Mouse (Mus musculus) lung, adult 2 months (tissue): Measurements from ENCODE around the gene Osbpl7.
A peak's percentile ranks its signal among the peaks of the same experiment; 100 is the strongest.

ENCODE experiments used
- CTCF ChIP-seq: fragments of 200-500 bp; IDR thresholded peaks from 2 replicates; pipeline ENCODE4 v1.5.1; 2011; ENCODE audit warnings: mild to moderate bottlenecking, low read length, control low read depth; ENCODE audit not compliant: insufficient read depth
- POLR2A ChIP-seq: fragments of 200-500 bp; IDR thresholded peaks from 2 replicates; pipeline ENCODE4 v1.6.1; 2011; ENCODE audit warnings: low read depth, mild to moderate bottlenecking, control low read depth, low read length, borderline replicate concordance; ENCODE audit errors: extremely low read depth

DNA sequence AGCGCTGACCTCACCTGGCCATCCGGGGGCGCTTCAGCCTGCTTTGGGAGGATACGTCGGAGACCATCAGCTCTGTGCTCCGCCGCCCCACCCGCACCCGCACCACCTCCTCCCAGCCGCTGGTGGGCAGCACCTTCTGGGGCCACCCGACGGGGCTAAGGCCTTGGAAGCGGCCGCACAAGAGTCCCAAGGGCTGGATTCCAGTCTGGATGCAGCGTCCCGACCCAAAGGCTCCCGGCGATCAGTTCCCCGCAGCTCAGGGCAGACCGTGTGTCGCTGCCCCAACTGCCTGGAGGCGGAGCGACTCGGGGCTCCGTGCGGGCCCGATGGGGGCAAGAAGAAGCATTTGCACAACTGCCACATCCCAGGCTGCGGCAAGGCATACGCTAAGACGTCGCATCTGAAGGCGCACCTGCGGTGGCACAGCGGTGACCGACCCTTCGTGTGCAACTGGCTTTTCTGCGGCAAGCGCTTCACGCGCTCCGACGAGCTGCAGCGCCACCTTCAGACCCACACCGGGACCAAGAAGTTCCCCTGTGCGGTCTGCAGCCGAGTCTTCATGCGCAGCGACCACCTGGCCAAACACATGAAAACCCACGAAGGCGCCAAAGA lies 28.4 kb upstream of the Osbpl7 start:
- 0 out of 2 replicates have a peak, but pooled peaks have one; percentile 23 for TF ChIP-seq POLR2A
- TF ChIP-seq CTCF: peak; percentile 65
